Mouse (Mus musculus) cortical plate, adult 2 months (tissue): Measurements from ENCODE around the gene L3mbtl1.

ENCODE experiments used
- CTCF ChIP-seq: fragments of 200-500 bp; IDR thresholded peaks from 2 replicates; pipeline ENCODE4 v1.5.1; 2011; ENCODE audit warnings: mild to moderate bottlenecking, control low read depth, low read length; ENCODE audit not compliant: insufficient read depth; ENCODE audit errors: extremely low read depth
- POLR2A ChIP-seq: fragments of 200-500 bp; IDR thresholded peaks from 2 replicates; pipeline ENCODE4 v1.6.1; 2011; ENCODE audit warnings: mild to moderate bottlenecking, low read length, control low read depth; ENCODE audit not compliant: insufficient read depth; ENCODE audit errors: extremely low read depth

- TF ChIP-seq CTCF (no peak), POLR2A (no peak)
Measured at GRCm38 (mm10) chr2:162939562-162939961, 3.7 kb upstream of the L3mbtl1 start.
